Mouse (Mus musculus) myocyte (in vitro differentiated cells): ENCODE data around the gene Gm9972.

ENCODE experiments used
- MAX ChIP-seq: IDR thresholded peaks from one replicate; pipeline ENCODE4 v1.6.1; 2011; ENCODE audit warnings: low read depth, mild to moderate bottlenecking, control low read depth
- POLR2A ChIP-seq: IDR thresholded peaks from one replicate; pipeline ENCODE4 v1.6.1; 2011; ENCODE audit warnings: low read depth, mild to moderate bottlenecking, control low read depth, moderate library complexity; ENCODE audit not compliant: insufficient read length
- SRF ChIP-seq: IDR thresholded peaks from one replicate; pipeline ENCODE4 v1.6.1; 2011; ENCODE audit warnings: low read depth; ENCODE audit not compliant: control insufficient read depth, insufficient read length
- TCF12 ChIP-seq: IDR thresholded peaks from one replicate; pipeline ENCODE4 v1.6.1; 2011; ENCODE audit warnings: mild to moderate bottlenecking, control low read depth; ENCODE audit not compliant: poor library complexity, insufficient read depth, severe bottlenecking

GRCm38 (mm10) chr11:43023109-43023688, 12.3 kb upstream of the Gm9972 start:
- TF ChIP-seq MAX (no peak), POLR2A (no peak), SRF (no peak), TCF12 (no peak)
